Mouse (Mus musculus): ENCODE data around the gene Hspa1b.

The Hspa1b gene

DNA sequence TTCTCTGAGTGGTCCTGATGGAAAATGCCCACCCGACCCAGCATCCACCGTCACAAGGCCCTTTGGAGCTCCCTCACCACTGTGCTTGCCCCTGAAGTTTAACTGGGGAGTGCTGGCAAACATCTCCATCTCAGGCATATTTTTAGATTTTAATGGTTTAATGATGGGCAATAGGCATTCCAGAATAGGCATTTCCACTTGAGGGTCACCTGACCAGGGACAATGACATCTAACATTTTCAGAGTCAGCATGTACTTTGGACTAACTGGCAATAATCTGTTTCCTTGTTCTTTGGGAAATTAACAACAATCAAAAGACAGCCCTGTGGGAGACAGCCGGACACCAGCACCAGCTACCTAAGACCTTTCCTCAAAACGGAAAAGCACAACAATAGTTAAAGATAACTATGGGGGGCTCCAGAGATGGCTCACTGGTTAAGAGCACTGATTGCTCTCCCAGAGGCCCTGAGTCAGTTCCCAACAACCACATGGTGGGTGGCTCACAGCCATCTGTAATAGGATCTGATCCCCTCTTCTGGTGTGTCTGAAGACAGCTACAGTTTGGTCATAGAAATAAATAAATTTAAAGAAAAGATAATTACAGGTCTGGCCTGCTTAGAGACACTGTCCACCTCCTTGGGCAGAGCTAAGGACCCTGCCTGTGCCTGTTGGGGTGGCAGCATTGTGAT is 15.8 kb downstream of the Hspa1b start:
- in situ Hi-C loops (cut with MboI; ENCODE audit: low pct_unique_long_range_greater_than_20kb in 1 of 2, low sequenced_read_pairs in 2 of 2, unreplicated experiment in 1 of 2), result loop anchor here in 1 of 2 experiments (5.0 to 25.0 kb wide), 3 partner anchors 86 to 298 kb away; partner anchors contain the start of genes Atf6b and Fkbpl

DNA sequence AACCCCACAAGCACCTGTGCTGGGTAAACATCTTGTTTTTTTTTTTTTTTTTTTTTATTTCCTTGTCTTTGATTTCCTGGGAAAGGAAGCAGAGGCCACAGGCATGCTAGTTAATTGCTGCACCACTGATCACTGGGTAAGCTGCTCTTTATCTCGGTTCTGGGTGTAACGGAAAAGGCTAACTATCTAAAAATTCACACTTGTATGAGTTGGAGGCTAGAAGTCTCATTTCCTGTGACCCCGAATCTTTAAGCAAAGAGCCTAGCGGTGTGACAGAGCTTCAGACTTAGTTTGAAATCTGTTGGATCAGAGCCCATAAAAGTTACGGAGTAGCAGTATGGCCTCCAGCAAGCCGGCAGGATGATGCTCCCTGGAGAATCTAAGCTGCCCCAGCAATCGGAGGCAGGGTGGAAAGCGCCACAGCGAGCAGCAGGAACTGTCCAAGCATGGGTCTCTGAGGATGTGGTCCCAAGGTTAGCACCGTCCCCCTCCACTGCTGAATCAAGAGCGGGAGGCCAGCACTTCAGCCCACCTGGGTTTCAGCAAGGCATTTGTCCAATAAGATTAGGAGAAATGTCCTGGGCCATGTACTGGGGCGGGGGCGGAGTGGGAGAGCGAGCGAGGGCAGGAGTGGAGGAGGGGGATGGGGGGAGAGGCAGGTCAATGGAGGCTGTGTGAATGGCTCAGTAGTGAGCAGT is 17.5 kb downstream of the Hspa1b start:
- in situ Hi-C loops (cut with MboI; ENCODE audit: low pct_unique_long_range_greater_than_20kb in 1 of 2, low sequenced_read_pairs in 2 of 2, unreplicated experiment in 1 of 2), result loop anchor here in 1 of 2 experiments (5.0 to 25.0 kb wide), 3 partner anchors 84 to 297 kb away; partner anchors contain the start of genes Atf6b and Fkbpl

DNA sequence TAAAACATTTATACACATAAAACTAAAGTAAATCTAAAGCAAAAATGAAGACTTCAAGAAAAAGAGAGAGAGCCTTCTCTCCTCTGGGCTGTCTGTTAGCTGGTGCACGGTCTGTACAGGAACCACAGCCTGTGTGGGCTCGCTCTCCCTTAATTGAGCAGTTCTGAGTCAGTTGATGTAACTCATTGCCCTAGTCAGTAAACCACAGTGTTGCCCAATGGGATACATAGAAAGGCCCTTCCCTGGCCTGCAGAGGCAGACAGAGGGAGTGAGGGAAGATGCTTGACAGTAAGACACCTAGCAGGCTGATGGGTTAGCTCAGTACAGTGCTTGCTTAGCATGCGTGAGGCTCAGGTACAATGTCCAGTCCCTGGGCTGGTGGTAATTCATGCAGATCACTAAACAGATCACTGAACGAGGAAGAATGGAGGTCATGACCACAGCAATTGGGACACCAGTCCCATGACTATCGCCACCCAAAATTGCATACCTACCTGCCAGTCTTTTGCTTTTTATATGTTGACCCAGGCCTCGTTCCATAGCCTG is 21.0 kb downstream of the Hspa1b start:
- in situ Hi-C loops (cut with MboI; ENCODE audit: low pct_unique_long_range_greater_than_20kb in 1 of 2, low sequenced_read_pairs in 2 of 2, unreplicated experiment in 1 of 2), result loop anchor here in 1 of 2 experiments (25.0 kb wide), 1 partner anchor 226 kb away; no protein-coding TSS in a partner anchor

DNA sequence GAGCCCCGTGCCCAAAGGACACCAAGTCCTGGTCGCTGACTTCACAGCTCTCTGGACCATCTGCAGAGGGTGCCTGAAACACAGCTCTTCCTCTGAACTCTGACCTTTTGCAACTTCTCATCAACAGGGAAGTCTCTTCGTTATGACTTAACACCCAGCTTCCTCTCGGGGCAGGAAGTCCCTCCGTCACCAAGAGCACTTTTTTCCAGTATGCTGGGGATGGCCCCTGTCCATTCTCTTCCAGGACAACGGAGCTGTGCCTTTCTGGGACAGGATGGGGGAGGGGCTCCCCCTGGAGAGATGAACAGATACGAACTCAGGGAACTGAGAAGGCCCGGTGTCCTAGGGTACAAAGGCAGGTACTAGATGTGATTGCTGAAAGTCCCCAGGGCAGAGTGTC is 24.2 kb downstream of the Hspa1b start:
- in situ Hi-C loops (cut with MboI; ENCODE audit: low pct_unique_long_range_greater_than_20kb in 1 of 2, low sequenced_read_pairs in 2 of 2, unreplicated experiment in 1 of 2), result loop anchor here in 1 of 2 experiments (25.0 kb wide), 1 partner anchor 223 kb away; no protein-coding TSS in a partner anchor

DNA sequence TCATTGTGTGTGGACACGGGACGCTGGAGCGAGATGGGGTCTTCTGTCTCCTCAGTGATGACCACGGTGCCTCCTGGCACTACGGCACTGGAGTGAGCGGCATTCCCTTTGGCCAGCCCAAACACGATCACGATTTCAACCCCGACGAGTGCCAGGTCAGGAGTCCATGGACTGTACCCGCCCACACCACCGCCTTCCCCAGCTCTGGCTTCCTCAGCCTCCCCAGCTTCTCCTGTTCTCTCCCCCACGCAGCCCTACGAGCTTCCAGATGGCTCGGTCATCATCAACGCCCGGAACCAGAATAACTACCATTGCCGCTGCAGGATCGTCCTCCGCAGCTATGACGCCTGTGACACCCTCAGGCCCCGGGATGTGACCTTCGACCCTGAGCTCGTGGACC is 25.0 kb downstream of the Hspa1b start:
- in situ Hi-C loops (cut with MboI; ENCODE audit: low pct_unique_long_range_greater_than_20kb in 1 of 2, low sequenced_read_pairs in 2 of 2, unreplicated experiment in 1 of 2), result loop anchor here in 1 of 2 experiments (25.0 kb wide), 1 partner anchor 222 kb away; no protein-coding TSS in a partner anchor

DNA sequence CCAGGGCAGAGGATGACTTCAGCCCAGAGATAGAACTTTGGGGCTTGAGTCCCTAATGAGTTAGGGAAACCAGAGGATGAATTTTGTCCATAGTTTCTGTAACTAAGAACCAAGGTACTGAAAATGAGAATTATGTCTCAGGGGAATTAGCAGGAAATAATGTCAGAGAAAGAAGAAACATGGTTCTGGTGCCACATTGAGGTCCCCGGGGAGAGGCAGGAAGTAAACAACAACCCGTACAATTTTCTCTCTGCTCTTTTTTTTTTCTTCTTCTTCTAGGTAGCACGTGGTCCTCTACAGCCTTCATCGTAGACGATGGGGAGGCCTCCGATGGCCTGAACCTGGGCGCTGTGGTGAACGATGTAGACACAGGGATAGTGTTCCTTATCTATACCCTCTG is 26.8 kb downstream of the Hspa1b start:
- in situ Hi-C loops (cut with MboI; ENCODE audit: low pct_unique_long_range_greater_than_20kb in 1 of 2, low sequenced_read_pairs in 2 of 2, unreplicated experiment in 1 of 2), result loop anchor here in 1 of 2 experiments (25.0 kb wide), 1 partner anchor 220 kb away; no protein-coding TSS in a partner anchor

DNA sequence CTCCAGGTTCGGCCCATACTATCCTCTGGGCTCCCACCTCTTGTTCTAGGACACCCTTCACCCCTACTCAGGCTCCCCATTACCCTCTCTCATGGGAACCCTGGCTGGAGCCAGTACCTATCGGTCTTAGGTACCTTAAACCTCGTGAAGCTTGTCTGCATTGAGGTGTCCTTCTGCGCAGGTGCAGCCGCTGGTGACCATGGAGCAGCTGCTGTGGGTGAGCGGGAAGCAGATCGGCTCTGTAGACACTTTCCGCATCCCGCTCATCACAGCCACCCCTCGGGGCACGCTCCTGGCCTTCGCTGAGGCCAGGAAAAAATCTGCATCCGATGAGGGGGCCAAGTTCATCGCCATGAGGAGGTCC is 27.3 kb downstream of the Hspa1b start:
- in situ Hi-C loops (cut with MboI; ENCODE audit: low pct_unique_long_range_greater_than_20kb in 1 of 2, low sequenced_read_pairs in 2 of 2, unreplicated experiment in 1 of 2), result loop anchor here in 1 of 2 experiments (25.0 kb wide), 1 partner anchor 219 kb away; no protein-coding TSS in a partner anchor

DNA sequence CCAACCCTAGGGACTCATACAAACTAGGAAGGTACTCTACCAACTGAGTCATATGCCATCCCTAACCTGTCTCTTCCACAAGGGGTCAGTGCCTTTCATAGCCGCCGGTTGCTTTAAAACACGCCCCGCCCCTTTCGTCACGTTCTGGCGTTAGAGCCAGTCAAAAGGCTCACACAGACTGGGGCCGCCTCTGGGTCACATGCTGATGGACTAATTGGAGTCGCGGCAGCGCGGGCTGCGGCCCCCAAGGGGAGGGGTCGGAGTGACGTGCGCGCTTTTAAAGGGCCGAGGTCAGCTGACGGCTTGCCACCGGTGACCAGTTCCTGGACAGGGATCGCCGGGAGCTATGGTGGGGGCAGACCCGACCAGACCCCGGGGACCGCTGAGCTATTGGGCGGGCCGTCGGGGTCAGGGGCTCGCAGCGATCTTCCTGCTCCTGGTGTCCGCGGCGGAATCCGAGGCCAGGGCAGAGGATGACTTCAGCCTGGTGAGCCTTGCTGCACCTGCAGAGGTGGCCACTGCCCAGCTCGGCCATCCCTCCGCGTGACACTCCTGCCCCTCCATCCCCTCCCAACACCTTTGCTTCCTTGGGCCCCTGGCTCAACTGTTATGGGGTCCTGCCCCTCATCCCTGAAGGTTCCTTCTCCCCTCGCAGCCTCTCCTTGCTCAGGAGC is 27.8 kb downstream of the Hspa1b start, which contains the start of gene Neu1:
TSS of gene Neu1 (plus strand) at position 193 of the 674 bp plus-strand sequence.
- in situ Hi-C loops (cut with MboI; ENCODE audit: low pct_unique_long_range_greater_than_20kb in 1 of 2, low sequenced_read_pairs in 2 of 2, unreplicated experiment in 1 of 2), result loop anchor here in 1 of 2 experiments (25.0 kb wide), 1 partner anchor 219 kb away; no protein-coding TSS in a partner anchor

DNA sequence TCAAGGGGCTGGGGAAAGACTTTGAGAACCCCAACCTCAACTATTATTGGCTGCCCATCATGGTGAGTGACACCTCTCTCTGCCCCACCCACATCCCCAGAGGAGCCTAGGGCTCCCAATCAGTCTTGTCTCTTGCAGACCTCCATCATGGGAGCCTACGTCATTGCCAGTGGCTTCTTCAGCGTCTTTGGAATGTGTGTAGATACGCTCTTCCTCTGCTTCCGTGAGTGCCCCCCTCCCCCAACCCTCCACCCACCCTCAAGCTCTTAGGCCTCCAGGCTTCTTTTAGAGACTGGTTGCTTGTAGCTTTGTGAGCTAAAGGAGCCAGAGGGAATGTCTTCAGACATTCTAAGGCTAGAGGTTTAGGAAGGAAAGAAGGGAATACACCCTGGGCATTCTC is 30.2 kb downstream of the Hspa1b start:
- in situ Hi-C loops (cut with MboI; ENCODE audit: low pct_unique_long_range_greater_than_20kb in 1 of 2, low sequenced_read_pairs in 2 of 2, unreplicated experiment in 1 of 2), result loop anchor here in 1 of 2 experiments (25.0 kb wide), 1 partner anchor 217 kb away; no protein-coding TSS in a partner anchor

DNA sequence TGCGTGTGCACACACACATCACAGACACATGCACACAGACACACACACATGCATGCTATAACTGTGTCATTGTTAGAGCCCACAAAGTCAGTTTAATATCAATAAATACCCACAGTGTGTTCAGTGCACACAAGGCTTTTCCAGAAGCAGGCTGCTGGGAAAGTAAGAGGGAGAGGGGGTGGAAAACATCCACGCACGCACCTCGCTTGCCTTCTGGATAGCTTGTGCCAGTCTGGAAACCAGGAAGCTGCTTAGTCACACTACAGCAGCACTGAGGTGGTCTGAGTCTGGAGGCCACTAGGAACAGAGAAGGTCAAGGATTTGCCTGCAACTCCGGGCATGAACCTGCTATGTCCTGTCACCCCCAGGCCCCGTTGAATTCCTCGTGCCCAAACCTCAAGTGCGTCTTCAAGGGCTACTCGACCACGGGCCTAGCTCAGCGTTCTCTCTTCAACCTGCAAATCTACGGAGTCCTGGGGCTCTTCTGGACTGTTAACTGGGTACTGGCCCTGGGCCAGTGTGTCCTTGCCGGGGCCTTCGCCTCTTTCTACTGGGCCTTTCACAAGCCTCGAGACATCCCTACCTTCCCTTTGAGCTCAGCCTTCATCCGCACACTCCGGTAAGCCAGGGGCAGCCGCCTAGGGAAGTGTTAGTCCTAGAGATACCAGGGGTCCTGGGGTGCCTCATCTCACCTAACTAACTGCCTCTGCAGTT is 31.6 kb downstream of the Hspa1b start:
- in situ Hi-C loops (cut with MboI; ENCODE audit: low pct_unique_long_range_greater_than_20kb in 1 of 2, low sequenced_read_pairs in 2 of 2, unreplicated experiment in 1 of 2), result loop anchor here in 1 of 2 experiments (25.0 kb wide), 1 partner anchor 215 kb away; no protein-coding TSS in a partner anchor

DNA sequence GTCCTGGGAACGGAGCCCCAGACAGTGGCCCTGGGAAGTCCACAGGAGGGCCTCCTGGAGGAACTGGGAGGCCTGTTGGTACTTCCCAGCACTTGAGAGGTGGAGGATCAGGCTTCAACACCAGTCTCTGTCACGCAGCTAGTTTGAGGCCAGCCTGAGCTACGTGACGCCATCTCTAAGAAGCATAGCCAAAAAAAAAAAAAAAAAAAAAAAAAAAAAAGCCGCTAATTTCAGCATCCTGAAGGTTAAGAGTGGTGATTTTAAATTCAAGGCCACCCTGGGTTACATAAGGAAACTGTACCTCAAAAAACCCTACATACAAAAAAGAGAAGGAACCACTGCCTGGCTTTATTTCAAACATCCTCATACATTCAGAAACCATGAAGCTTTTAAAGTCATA is 34.8 kb downstream of the Hspa1b start:
- in situ Hi-C loops (cut with MboI; ENCODE audit: low pct_unique_long_range_greater_than_20kb in 1 of 2, low sequenced_read_pairs in 2 of 2, unreplicated experiment in 1 of 2), result no loop called here

DNA sequence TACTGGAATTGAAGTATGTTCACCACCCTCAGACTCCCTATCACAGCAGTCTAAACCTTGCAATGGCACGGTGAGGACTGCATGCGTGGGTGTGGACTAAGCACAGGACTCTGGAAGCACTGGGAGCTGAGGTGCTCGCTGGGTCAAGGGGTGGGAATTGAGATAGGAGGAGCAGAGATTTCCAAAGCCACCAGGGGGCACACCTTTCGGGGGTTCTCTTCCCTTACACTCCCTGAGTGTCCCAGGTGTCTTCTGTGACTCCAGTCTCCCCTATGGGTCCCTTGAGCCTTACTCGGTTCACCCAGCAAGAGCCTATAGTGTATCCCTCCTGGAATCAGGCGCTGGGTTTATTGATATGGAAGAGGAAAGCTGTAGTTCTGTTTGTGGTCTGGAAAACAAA is 36.1 kb downstream of the Hspa1b start:
- in situ Hi-C loops (cut with MboI; ENCODE audit: low pct_unique_long_range_greater_than_20kb in 1 of 2, low sequenced_read_pairs in 2 of 2, unreplicated experiment in 1 of 2), result no loop called here

DNA sequence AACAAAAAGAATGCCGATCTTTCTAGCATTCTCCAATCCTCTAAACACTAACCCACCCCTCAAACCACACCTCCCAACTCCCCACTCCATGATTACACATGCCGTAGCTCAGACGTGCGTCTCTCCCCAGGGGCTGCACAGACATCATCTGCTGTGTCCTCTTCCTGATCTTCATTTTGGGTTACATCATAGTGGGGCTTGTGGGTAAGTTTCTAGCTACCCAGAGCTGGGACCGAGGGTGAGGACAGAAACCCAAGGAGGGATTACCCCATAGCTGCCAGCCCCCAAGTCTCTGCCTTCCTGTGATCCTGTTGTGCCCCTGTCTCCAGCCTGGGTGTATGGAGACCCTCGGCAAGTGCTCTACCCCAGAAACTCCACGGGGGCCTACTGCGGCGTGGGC is 41.9 kb downstream of the Hspa1b start:
- in situ Hi-C loops (cut with MboI; ENCODE audit: low pct_unique_long_range_greater_than_20kb in 1 of 2, low sequenced_read_pairs in 2 of 2, unreplicated experiment in 1 of 2), result no loop called here

DNA sequence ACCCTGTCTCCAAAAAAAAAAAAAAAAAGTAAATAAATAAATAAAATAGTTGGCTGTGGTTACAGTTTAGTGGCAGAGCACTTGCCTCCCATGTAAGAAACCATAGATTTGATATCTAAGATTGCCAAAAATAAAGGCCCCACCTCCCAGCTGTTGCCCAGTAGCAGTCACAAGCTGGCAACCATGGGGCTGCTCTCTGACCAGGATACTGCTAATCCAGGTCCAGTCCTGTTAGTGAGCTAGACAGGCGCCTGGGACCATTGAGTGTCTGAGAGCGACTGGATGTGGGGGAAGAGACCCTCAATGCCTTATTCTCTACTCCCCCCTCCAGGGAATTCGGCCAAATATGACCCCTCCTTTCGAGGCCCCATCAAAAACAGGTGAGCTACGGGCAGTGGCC is 42.7 kb downstream of the Hspa1b start:
- in situ Hi-C loops (cut with MboI; ENCODE audit: low pct_unique_long_range_greater_than_20kb in 1 of 2, low sequenced_read_pairs in 2 of 2, unreplicated experiment in 1 of 2), result no loop called here

DNA sequence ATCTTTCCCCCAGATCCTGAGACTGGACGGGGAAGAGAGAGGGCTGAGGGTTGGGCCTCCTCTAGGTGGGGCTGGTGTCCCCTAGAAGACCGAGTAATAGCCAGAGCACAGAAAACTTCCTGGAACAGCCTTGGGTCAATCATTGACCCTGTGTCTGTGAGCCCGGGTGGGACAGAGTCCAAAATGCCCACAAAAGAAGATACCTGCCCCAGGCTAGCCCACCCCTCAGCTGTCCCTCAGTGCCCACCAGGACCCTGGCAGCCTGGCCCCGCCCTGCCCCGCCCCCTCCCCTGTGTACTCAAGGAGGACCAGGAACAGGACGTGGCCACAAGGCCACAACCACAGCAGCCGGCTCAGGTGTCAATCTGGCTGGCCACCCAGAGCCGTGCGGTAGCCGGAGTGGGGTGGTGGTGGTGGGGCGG is 43.6 kb downstream of the Hspa1b start:
- in situ Hi-C loops (cut with MboI; ENCODE audit: low pct_unique_long_range_greater_than_20kb in 1 of 2, low sequenced_read_pairs in 2 of 2, unreplicated experiment in 1 of 2), result no loop called here

DNA sequence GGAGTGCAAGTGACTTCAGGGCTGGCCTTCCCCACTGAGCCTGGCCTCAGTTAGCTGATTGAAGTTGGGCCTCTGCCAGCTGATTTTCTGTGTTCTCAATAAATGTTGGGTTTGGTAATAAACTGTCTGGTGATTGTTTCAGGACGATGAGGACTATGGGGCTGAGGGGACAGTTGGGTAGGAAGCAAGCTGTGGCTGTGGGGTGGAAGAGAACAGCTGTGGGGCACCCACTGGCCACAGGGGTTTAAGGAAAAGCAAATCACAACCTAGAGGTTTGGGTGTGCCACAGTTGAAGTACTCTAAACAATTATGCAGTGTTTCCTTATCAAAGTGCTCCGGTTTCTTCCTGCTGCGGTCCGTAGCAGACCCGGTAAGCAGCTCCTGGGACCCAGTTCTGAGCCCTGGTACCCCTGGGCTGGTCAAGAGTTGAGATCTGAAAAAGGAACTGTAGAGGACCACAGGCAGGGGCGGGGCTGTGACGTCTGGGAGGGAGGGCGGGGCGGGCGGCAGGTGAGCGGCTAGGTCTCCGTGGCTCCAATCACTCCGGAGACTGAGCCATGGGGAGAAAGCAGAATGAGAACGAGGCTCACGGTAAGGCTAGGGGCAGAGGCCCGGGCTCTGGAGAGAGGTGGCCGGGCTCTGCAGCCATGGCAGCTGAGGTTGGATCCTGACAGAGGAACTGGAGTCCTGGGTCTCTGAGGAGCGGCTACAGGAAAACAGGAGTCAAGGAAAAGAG is 44.9 kb downstream of the Hspa1b start, which contains the start of gene Slc44a4:
TSS of gene Slc44a4 (plus strand) at position 537 of the 736 bp plus-strand sequence.
- in situ Hi-C loops (cut with MboI; ENCODE audit: low pct_unique_long_range_greater_than_20kb in 1 of 2, low sequenced_read_pairs in 2 of 2, unreplicated experiment in 1 of 2), result no loop called here

DNA sequence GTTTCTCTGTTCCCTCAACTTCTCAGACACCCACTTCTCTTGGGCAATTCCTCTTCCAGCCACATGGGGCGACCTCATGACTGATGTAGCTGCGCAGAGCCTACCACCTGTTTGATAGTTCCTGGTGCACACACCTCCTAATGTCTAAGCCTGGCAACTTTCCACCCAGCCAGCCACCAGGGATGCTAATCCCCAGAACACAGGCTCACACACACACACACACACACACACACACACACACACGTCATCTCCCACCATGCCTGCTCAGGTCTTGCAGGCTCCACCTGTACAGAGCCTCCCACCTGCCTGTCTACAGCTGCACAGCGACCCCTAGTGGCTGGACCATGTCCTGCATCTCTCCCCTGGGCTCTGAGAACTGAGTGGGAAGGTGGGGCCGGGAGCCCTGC is 47.1 kb downstream of the Hspa1b start:
- in situ Hi-C loops (cut with MboI; ENCODE audit: low pct_unique_long_range_greater_than_20kb in 1 of 2, low sequenced_read_pairs in 2 of 2, unreplicated experiment in 1 of 2), result no loop called here
